Mouse (Mus musculus) layer of hippocampus, adult 18-20 months (tissue): Measurements from ENCODE around the gene Dync1i1. TPM values are rescaled to one million over a fixed set of nuclear protein-coding genes. Genes with fewer than 3 reads are reported as not detected.

Experiments used
- DNase-seq, 2 experiments: peaks; one replicate each; pipeline ENCODE4 v3.0.0; 2022; ENCODE audit warnings: low spot score in 2 of 2
- total RNA-seq, 2 experiments: library from RNA; stranded (reverse); gene quantifications; 2 replicates each; pipeline ENCODE4 v1.2.3; 2021

Gene Dync1i1
- total RNA-seq, 2 experiments from 2014 or later: 143 to 148 TPM

DNA sequence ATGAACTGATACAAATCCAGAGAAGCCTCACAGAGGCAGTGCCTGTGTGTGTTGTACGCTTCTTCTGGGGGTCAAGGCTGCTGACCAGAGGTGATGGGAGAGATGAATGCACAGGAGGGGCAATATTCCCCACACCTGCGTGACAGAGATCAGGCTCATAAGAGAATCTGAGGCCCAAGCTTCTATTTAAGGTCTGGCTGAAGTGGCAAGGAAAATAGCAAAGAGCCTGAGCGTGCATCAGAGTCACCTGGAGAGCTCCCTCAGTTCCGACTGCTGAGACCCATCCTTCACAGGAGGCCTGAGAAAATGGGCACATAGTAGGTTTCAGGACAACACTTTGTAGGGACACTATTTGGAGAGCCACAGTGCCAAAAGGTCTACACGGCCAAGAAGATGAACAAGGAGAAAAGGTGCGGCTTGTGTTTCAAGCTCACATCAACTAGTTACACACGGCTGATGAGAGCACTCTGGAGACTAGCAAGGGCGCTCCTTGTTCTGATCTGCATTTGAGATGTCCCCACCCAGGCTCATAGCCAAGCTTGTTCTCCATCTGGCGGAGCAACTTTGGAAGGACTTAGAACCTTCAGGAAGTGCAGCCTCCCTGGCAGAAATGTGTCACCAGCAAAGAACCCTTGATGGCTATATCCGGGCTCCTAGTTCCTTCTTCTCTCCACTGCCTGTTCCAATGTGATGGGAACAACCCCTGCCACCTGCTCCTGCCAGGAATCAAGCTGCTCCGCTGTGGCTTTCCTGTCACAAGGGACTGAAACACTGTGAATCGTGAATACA lies 128.8 kb downstream of the Dync1i1 start:
- DNase-seq: peak in 1 of 2 experiments; percentile 31

DNA sequence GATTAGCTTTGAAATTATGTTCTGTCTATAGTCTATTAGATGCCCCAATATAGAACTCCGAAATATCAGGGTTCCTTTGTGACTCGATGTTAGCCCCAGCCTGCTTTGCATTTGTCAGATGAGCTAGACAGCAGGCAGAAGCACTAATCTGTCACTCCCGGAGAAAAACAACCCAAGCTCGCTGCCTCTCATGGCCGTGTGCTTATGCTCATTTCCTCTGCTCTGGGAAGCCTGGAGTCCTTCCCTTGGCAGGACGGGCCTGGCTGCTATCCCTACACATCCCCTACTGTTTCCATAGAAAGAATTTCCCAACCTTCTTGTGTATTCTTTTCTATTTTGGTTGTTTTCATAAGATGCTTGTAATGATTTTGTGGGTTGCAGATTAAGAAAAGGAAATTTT lies 130.1 kb downstream of the Dync1i1 start:
- DNase-seq: peak in 1 of 2 experiments; percentile 37

DNA sequence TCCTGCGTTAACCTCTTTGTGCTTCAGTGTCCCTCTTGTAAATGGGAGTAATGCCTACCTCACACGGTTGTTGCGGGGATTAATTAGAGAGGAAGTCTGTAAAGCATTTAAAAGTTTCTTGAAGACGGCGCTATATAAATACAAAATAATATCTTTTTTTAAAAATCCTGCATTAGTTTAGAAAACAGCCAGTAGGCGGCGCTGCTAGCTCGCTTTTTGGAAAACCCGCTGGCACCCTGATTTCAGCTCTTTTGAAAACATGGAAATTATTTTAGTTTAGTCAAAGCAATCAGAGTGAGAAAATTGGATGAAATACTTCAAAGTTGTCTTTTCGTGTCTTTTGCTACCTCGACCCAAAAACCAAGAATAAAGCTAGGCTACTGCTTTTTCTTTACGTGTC lies 132.9 kb downstream of the Dync1i1 start:
- peak in 1 of 2 experiments; percentile 61 for DNase-seq

DNA sequence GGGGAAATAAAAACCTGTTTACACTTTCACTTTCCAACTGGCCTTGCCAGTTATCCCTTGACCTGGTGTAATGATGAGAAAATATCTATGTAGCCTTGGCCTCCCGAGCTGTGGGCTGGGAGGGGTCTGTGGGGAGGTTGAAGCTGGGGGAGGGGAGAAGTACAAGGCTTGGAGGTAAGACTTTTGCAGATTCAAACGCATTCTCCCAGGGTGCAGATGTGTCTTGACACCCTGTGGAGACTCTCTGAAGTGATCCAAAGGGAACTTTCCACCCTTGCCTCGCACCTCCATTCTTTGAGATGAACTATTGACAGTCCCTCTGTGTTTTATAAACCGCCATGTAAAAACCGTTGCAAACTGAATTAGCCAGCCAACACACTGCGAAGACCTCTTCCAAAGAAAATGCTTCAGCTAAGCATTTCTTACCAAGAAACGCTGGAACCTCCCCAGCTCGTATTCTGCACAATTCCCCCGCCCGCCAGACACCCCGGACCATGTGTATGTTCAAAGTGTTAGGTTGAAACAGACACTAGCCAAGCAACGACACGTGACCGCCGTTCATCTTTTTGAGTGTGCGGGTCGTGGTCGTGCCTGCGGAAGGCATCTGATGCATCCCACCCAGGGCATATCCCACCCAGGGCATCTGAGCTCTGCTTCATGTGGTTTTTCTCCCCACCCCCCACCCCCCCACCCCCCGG lies 133.6 kb downstream of the Dync1i1 start:
- DNase-seq: no peak

DNA sequence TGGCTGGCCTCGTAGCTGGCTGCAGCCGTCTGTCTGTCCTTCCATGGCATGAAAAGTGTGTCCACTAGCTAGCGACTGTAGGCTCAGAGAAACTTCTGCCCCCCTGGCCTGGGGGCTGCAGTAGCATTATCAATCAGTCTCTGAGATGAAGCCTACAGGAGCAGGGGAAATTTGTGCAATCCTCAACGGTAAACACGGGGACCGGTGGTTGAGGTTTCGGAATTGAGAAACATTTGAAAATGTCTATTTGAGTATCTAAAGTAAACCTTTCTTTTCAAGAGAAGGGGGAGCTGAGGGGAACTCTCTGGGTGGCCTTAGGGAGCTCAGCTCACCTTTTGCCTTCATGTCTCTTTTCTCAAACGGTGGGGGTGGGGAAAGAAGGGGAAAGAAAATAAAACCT lies 134.2 kb downstream of the Dync1i1 start:
- DNase-seq: no peak

DNA sequence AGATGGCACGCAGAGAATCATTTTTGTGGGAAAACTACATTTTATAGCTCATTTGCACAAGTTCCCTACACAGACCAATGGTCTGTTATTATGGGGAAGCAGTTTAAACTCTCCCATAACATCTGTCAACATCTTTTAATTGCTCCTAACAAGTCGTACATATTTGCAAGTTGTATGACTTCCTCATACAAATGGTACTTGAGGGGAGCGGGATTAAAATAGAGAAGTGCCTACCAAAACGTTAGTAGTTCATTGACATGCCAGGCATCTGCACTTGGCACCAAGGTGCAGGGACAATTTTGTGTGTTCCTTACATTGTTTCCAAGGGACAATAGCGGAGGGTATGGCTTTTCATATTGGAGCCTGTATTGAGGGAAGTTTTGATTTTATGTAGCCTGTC lies 140.7 kb downstream of the Dync1i1 start:
- DNase-seq: no peak

DNA sequence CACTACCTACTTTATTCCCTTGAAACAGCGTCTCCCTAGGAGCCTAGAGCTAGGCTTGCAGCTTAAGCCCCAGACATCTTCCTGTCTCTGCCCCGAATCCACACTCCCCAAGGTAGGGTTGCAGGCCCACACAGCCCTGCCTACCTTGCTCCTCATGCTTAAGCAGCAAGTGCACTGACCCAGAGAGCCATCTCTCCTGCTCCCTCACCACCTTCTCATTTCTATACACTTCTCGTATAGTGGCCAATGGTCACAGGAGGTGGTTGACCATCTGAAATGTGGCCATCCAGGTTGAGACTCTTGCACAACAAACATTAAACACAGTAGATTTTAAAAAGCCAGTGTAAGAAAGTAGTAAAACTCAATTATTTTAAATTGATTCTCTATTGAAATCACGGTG lies 141.8 kb downstream of the Dync1i1 start:
- no peak for DNase-seq

DNA sequence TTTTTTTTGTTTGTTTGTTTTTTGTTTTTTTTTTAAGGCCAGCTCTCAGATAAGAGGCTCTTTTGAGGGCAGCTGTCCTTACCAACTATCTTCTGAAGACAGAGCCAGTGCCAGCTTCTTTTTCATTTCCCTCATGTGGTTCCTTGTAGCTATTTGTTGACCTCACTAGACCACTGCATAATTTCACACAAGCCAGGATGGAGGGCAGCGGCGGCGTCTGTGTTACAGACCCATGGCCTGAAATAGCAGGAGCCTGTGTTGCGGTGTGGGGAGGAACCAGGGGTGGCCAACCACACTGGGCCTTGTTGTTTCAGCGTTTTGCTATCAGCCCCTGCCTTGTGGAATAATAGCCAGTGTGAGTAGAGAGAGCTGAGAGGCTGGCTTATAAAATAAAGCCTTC lies 145.6 kb downstream of the Dync1i1 start:
- no peak for DNase-seq

DNA sequence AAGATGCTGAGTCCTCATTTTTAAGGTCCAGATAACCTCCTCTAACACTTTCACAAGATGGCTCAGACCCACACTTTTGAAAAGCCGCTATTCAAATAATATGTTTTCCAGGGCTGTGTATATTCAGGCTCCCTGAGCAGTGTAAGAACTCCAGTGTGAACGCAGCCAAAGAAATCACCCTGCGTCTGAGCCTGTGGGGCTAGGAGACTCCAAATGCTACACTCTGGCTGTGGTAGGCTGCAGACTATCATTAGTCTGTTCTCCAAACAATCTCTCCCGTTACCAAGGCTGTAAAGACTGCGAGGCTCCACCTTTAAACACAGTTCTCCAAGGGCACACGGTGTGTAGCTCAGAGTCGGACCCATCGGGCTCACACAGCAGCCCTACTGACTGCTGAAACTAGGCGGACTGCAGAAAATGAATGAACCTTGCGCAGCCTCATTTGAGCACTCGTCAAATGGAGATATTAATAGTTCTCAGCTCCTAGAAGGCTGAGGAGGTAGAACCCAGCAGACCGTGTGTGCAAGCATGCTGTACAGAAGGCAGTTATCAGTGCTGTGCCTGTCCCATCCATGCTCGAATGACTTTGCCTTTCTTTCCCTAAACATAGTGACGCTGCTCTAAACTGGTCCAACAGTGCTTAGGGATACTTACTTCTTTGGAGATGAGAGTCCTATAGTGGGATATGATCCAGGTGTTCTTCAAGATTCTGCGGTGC lies 146.3 kb downstream of the Dync1i1 start:
- DNase-seq: no peak

DNA sequence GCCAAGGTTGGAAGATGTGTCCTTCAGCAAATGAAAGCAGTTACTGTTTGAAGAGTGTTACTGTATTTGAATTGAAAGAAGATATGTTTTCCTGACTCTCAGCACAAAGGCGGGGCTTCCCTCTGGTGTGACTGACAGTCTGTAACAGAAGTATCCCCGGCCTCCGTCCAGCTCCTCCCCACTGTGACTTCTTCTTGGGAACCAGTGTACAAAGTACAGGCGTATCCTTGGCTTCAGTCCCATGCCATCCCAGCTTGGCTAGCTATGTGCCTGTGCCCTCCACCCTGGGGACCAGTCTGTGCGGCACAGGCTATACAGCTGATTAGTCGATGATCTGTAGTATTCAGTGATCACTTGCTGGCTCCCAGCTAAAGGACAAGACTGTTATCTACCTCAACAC lies 163.9 kb downstream of the Dync1i1 start:
- DNase-seq: no peak

DNA sequence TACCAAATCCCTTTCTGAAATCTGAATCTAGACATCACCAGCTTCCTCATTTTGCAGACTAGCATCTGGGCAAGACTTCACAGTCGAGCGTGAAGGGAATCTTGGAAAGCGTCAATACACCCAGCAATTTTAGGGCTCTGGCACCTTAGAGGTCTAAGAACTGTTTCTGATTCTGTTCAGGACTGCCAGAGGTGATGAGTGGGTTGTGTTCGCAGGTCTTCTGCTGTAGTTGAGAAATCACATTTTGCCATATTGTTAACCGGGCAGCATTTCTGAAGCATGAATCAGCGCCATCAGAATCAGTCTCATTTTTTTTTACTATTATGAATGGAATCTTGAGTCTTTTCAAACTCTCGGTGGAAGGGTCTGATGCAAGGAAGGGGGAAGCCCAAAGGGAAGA lies 185.9 kb downstream of the Dync1i1 start:
- peak in 1 of 2 experiments; percentile 11 for DNase-seq

DNA sequence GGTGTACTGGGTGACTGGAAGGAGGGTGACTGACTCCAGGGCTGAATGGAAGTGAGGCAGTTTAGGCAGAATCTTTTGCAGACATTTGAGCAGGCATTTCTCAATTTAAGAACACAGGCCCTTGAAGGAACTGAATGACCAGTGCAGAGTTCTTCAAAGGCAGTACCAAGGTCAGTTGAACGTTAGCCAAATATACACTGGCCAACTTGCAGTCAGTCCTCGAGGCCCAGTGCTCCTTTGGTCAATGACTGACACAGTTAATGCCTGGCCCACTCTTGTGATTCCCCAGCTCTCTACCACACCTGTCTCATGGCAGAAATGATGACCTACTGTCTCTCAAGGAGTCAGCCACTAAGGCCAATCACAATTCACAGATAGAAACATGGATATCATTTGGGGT lies 189.6 kb downstream of the Dync1i1 start:
- DNase-seq: no peak

DNA sequence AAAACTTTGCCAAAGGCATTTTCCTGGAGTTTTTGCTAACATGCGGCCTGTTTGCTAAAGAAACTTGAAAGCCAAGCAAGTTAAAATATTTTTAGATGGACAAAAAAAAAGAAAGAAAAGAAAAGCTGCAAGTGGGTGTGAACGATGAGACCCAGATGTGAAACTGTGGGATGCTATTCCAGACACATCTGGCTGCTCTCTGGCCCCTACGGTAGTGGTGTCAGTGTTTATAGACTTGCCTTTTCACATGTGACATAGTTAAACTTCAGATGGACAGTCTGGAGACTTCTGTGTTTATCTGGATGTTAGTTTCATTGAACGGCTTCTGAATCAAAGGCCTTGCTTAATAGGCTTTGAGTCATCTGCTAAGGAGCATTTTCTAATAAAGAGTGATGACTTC lies 195.2 kb downstream of the Dync1i1 start:
- no peak for DNase-seq

DNA sequence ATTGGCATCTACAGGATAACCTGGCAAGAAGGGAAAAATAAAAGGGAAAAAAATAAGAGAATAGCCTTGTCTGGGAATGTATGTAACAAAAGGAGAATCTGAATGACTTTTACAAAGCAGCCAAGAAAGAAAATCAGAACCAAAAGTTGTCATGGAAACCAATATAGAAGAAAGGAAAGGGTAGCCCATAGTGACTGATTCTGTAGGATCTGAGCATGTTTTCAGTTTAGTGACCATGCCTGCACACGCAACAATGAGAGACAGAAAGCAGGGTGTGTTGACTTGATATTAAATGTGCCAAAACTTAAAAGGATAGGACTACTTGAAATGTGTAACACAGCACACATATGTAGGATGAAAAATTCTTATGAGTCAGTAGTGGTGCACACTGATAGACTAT lies 197.2 kb downstream of the Dync1i1 start:
- no peak for DNase-seq

DNA sequence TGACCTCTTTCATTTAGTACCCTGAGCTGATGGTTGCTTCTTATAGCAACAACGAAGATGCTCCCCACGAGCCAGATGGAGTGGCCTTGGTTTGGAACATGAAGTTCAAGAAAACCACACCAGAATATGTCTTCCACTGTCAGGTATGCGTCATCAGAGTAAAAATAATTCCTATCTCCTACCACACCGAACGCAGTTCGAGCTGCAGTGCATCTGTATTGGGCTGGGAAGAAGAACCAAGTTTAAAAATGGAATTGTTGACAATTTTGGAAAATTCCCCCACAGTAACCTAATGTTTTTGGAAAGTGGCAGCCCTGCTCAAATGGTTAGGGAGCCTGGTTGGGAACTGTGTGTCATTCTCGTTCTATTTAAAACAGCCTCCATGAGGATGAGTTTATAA lies 197.7 kb downstream of the Dync1i1 start:
- no peak for DNase-seq

DNA sequence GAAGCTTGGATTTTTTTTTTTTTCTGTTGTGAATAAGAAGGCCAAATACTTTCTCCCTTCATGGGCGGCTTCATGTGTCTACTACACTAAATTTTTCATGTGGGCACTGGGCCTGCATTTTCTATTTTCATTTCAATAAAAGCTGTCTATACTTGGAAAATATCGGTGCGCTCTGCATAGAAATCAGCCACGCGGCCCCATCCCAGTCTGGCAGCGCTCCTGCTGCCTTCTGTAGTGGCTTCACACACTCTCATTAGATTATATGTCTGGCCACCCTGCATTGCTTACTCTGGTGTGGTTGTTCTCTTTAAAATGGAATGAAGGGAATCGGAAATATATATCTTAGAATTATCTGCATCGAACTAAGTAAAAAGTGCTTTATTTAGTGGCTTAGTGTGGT lies 204.7 kb downstream of the Dync1i1 start:
- peak; percentile 33 to 66 for DNase-seq

DNA sequence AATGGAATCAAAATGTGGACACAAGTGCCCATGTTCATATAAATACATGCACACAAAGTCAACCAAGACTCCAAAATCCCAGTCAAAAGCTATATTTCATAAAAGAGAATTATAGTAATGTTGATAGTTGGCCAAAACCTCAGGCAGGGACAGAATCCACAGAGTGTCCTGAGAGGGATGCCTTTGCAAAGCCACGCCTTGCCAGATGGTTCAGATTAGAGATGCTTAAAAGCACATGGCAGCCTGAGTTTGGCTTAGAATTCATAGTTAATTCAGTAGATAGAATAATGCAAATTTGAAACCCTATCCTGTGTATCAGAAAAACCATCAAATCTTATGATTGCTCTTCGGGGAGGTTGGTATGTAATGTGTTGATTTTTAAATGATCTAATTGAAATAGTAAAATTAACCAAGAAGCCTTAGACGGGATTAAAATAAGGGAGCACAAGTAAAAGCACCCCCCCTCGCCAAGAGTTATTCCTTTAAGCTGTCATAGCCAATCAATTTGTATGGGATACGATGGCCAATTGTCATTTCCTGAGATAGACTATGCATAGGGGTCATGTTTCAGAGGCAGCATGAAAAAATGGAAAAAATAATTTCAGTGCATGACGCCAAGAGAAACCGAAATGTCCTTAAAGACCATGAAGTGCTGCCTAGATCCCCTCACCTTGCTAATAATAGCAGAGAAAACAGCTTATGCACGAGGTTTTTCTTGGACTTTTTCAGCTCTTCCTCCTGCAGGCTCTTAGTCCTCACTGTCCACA lies 210.3 kb downstream of the Dync1i1 start:
- no peak for DNase-seq

DNA sequence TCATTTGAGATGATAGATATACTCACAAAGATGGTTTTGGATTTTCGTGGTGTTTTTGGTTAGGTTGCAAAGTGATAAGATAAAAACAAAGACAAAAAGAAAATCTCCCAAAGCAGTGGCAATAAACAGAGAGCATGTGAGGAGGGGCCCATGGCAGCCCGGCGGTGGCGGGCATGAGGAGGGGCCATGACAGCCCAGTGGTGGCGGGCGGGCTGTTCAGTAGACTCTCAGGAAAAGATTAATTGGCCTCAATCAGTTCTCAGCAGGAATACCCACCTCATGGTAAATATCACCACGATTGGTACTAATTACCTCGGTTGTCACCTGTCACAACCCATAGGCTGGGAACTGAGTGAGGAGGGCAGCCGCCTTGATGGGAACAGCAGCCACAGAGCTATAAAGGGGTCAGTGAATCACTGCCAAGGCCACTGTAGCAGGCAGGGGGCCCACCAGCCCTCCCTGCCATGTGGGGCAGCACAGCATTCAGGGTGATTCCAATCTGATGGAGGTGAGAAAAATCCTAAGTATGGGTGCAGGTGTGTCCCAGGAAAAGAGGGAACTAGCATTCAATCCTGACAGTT lies 224.5 kb downstream of the Dync1i1 start:
- DNase-seq: no peak

DNA sequence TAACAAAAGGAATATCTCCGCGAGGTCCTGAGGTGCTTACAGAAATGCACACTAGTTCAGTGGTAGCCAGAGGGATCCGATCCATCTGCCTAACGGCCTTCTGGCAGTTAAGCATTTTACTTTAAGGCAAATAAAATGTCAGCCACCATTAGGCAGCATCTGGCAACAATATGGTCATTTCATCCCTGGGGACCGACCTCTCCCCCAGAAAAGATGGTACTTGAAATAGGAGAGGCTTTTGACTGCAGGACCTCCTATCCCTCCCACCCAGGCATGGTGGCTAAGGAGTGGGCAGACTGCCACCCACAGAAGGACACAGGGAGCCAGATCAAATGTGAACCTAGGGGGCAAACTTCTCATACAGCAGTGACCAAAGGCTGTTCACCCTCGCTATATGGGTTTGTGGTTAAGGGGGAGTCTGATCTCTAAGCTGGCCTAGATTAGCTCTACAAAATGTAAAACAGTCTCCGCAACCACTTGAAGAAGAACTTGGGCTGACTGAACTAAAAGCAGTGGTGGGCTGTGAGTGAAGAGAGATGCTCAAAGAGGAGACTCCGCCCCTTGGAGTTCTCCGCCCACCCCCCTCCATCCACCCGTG lies 231.0 kb downstream of the Dync1i1 start:
- DNase-seq: no peak

DNA sequence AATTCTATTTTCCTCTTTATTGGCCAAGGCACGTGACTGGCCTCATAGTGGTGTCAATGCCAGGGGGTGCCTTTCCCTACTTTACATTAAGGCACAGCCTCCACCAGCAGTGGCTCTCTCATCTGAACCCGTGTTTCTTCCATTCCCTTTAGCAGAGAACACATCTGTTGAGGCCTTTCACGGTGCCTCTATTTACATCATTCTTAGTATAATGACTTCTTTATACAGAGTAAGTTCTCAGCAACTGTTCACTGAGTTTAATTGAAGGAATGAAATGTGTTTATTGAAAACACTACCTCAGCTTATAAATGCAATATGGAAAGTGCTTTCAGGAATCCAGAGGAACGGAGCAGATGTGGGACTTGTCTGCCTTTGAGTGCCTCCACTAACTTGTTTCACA lies 235.3 kb downstream of the Dync1i1 start:
- no peak for DNase-seq

DNA sequence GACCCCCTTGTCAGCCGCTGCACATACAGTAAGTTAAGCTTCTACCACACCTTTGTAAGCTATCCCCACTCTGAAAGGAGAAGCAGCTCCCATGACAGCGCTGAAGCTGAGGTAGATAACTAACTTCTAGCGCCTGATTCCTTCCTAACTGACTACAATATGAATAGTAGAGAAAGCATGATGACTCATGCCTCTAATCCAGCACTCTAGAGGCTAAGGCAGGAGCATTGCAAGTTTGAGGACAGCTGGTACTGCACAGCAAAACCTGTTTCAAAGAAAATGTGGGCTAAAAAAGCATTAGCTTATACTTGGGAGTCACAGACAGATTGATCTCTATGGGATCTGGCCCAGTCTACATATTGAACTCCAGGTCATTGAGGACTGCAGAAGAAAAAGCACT lies 236.5 kb downstream of the Dync1i1 start:
- peak in 1 of 2 experiments; percentile 37 for DNase-seq
